Comparison of ENCODE assay signal across 8 mouse cellular contexts in genomic region chr10:111582321-111583123, GRCm38 (mm10).
DNase-seq lines count a peak whose midpoint lies in the region; ATAC-seq and TF ChIP-seq lines count a peak whose summit lies in the region.
"Had no signal": no experiment of that assay in that cellular context is flagged by ENCODE, and none has a peak within 500 bp of the region (broad histone marks: within the 10 kb centered on the region; RNA-seq: fewer than 3 reads in every experiment).

No protein-coding gene starts in this region.

- ATAC-seq in heart, embryonic 13.5 days (ENCODE audit: extremely low read depth, insufficient number of reproducible peaks, low FRiP score, low TSS enrichment) = no peak
- no peak for ATAC-seq in liver, embryonic 13.5 days (ENCODE audit: low read depth)
- ATAC-seq in forebrain, embryonic 14.5 days = no peak

- H3K4me2 ChIP-seq in CH12.LX (ENCODE audit: insufficient read depth, low read depth, poor library complexity, severe bottlenecking) = peak overlapping the region; percentile 36; the same call in 1 of the 2 replicates
- peak overlapping the region; percentile 46 for H3K4me2 ChIP-seq in heart, embryonic 13.5 days
- peak overlapping the region; percentile 56 for H3K4me2 ChIP-seq in liver, embryonic 13.5 days
- no peak overlapping the region for H3K4me2 ChIP-seq in forebrain, embryonic 14.5 days (ENCODE audit: low read length)
- H3K4me2 ChIP-seq: neural tube, embryonic 13.5 days had no signal

- H3K9ac ChIP-seq in CH12.LX (ENCODE audit: insufficient read depth, low read depth) = no peak overlapping the region
- H3K9ac ChIP-seq in heart, embryonic 13.5 days = no peak overlapping the region
- no peak overlapping the region for H3K9ac ChIP-seq in liver, embryonic 13.5 days
- no peak overlapping the region for H3K9ac ChIP-seq in forebrain, embryonic 14.5 days (ENCODE audit: low read length)
- H3K9ac ChIP-seq: neural tube, embryonic 13.5 days had no signal

- peaks cover 0 to 4% of the 10 kb centered on the region in 2 experiments; a peak in 1 of 4 replicates for H3K4me1 ChIP-seq in CH12.LX (ENCODE audit: control insufficient read depth in 1 of 2, insufficient read depth in 2 of 2)
- peaks cover 50% of the 10 kb centered on the region for H3K4me1 ChIP-seq in heart, embryonic 13.5 days
- peaks cover 60% of the 10 kb centered on the region for H3K4me1 ChIP-seq in liver, embryonic 13.5 days (replicated peaks)
- H3K4me1 ChIP-seq in forebrain, embryonic 14.5 days (ENCODE audit: control insufficient read depth, insufficient read depth, low read length) = no peaks in the 10 kb centered on the region
- H3K4me1 ChIP-seq: neural tube, embryonic 13.5 days had no signal

- no peak for TF ChIP-seq POLR2A in CH12.LX (IDR thresholded peaks at IDR 0.05; ENCODE audit: low read depth, low read length)

- in situ Hi-C loops in CH12.LX (cut with MboI; ENCODE audit: low pct_ligation_motif_present, low pct_unique_long_range_greater_than_20kb, low sequenced_read_pairs) = no loop called here

- H3K36me3 ChIP-seq in CH12.LX (replicated peaks in 1 of 2; ENCODE audit: control insufficient read depth in 1 of 2, insufficient read depth in 1 of 2, low read length in 1 of 2) = no peaks in the 10 kb centered on the region
- H3K36me3 ChIP-seq in heart, embryonic 13.5 days = no peaks in the 10 kb centered on the region
- H3K36me3 ChIP-seq in liver, embryonic 13.5 days = no peaks in the 10 kb centered on the region
- H3K36me3 ChIP-seq in forebrain, embryonic 14.5 days (ENCODE audit: control insufficient read depth, insufficient read depth, low read length) = no peaks in the 10 kb centered on the region
- H3K36me3 ChIP-seq: neural tube, embryonic 13.5 days had no signal

- WGBS in heart, embryonic 13.5 days = 51% methylated on average over 14 of the region's 14 CpGs
- 67% methylated on average over 14 of the region's 14 CpGs for WGBS in liver, embryonic 13.5 days (ENCODE audit: insufficient replicate concordance)
- 88% methylated on average over 14 of the region's 14 CpGs for WGBS in forebrain, embryonic 14.5 days

- dilution Hi-C loops in CH12.LX (cut with MboI; ENCODE audit: extremely low pct_ligation_motif_present, extremely low pct_unique_long_range_greater_than_20kb, low sequenced_read_pairs) = no loop called here

- no peak for TF ChIP-seq RAD21 in CH12.LX (IDR thresholded peaks at IDR 0.05; ENCODE audit: low read depth, low read length)

- no peaks in the 10 kb centered on the region for H3K27me3 ChIP-seq in CH12.LX (replicated peaks)
- no peaks in the 10 kb centered on the region for H3K27me3 ChIP-seq in heart, embryonic 13.5 days (replicated peaks)
- no peaks in the 10 kb centered on the region for H3K27me3 ChIP-seq in liver, embryonic 13.5 days
- H3K27me3 ChIP-seq in forebrain, embryonic 14.5 days (replicated peaks; ENCODE audit: control insufficient read depth, insufficient read depth, low read length) = no peaks in the 10 kb centered on the region
- H3K27me3 ChIP-seq: neural tube, embryonic 13.5 days had no signal

- H3K4me3 ChIP-seq in CH12.LX (replicated peaks in 1 of 3; ENCODE audit: low read depth in 2 of 3, low read length in 2 of 3, poor library complexity in 1 of 3) = no peak overlapping the region
- H3K4me3 ChIP-seq in heart, embryonic 13.5 days = peak overlapping the region; percentile 10; the same call in 1 of the 2 replicates
- H3K4me3 ChIP-seq in liver, embryonic 13.5 days (replicated peaks) = 0 out of 2 replicates have a peak overlapping the region, but pooled peaks have one; percentile 13
- H3K4me3 ChIP-seq in forebrain, embryonic 14.5 days (ENCODE audit: low read depth, low read length) = no peak overlapping the region
- H3K4me3 ChIP-seq: neural tube, embryonic 13.5 days had no signal

- no peaks in the 10 kb centered on the region for H3K9me3 ChIP-seq in CH12.LX (replicated peaks; ENCODE audit: low read length)
- no peaks in the 10 kb centered on the region for H3K9me3 ChIP-seq in heart, embryonic 13.5 days
- no peaks in the 10 kb centered on the region for H3K9me3 ChIP-seq in liver, embryonic 13.5 days (replicated peaks)
- no peaks in the 10 kb centered on the region for H3K9me3 ChIP-seq in forebrain, embryonic 14.5 days (replicated peaks; ENCODE audit: control insufficient read depth, low read length)
- H3K9me3 ChIP-seq: neural tube, embryonic 13.5 days had no signal

- no peak for TF ChIP-seq EP300 in CH12.LX (IDR thresholded peaks at IDR 0.05; ENCODE audit: low read length)

- H3K27ac ChIP-seq in CH12.LX (ENCODE audit: insufficient read depth, low read depth) = no peak overlapping the region
- H3K27ac ChIP-seq in heart, embryonic 13.5 days (replicated peaks) = peak overlapping the region; percentile 79
- no peak overlapping the region for H3K27ac ChIP-seq in liver, embryonic 13.5 days
- H3K27ac ChIP-seq in forebrain, embryonic 14.5 days (ENCODE audit: low read depth, low read length) = no peak overlapping the region
- H3K27ac ChIP-seq: neural tube, embryonic 13.5 days had no signal

- TF ChIP-seq CTCF in CH12.LX (conservative IDR thresholded peaks at IDR 0.05 in 1 of 2, IDR thresholded peaks at IDR 0.05 in 1 of 2; ENCODE audit: low read depth in 2 of 2, low read length in 2 of 2) = no peak

- no peak for DNase-seq in CH12.LX (ENCODE audit: extremely low read depth)
- DNase-seq in adrenal gland, adult (ENCODE audit: inconsistent age in 2 of 2, low spot score in 1 of 2) = peak; percentile 87 to 97
- DNase-seq in liver, embryonic 13.5 days = no peak
- DNase-seq in forebrain, embryonic 14.5 days (ENCODE audit: low spot score) = no peak
- DNase-seq in spleen, adult 18-20 months = no peak
- DNase-seq in right cerebral cortex, adult 18-20 months = no peak

- no peaks in the 10 kb centered on the region for H3K79me2 ChIP-seq in CH12.LX (replicated peaks; ENCODE audit: control insufficient read depth, extremely low read depth, insufficient read depth, poor library complexity, severe bottlenecking)

TF ChIP-seq in CH12.LX, 34 proteins besides CTCF, POLR2A, EP300 and RAD21:
- TF ChIP-seq NRF1 (IDR thresholded peaks at IDR 0.05; ENCODE audit: low read depth, low read length) (no peak), TBP (conservative IDR thresholded peaks at IDR 0.05; ENCODE audit: low read depth, low read length) (no peak), IRF4 (IDR thresholded peaks at IDR 0.05; ENCODE audit: low read depth, low read length) (no peak), ZNF384 (IDR thresholded peaks at IDR 0.05; ENCODE audit: low read depth, low read length) (peak; percentile 45)

Comparison
In these comparisons a context has a peak if more than half of its experiments do, and no peak if none do; other contexts are left out.
1. DNase-seq: peak in adrenal gland, adult (2 of 2); none in CH12.LX (single experiment), liver, embryonic 13.5 days (single experiment), forebrain, embryonic 14.5 days (single experiment), spleen, adult 18-20 months (0 of 2) and right cerebral cortex, adult 18-20 months (single experiment).
2. H3K4me3 ChIP-seq: peak in heart, embryonic 13.5 days (single experiment) and liver, embryonic 13.5 days (single experiment); none in CH12.LX (0 of 3) and forebrain, embryonic 14.5 days (single experiment).